In the genomic region with DNA sequence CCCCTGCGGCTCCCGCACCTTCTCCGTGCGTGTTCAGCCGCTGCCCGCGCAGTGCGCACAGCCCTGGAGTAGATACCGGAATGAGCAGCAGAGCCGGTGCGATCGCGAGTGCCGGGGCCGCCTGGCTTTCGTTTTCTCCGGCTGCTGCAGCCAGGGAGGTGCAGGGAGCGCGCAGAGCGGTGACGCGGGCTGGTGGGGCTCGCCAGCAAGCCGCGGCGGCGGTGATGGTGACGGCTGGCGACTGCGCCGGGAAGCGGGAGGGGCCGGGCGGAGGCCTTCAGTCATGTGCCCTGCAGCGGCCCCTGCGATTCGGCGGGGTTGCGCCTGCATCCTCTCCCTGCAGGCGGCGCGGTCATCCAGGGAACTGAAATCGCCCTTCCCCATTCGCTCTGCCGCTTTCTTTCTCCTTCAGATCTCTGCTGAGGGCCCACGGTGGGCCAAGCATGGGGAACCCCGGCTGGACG, we compare ENCODE assay signal across 8 mouse cellular contexts. TPM values are rescaled to one million over a fixed set of nuclear protein-coding genes. Genes with fewer than 3 reads are reported as not detected.
A peak's percentile ranks its signal among the peaks of the same experiment; 100 is the strongest.
DNase-seq lines count a peak whose midpoint lies in the region; ATAC-seq lines count a peak whose summit lies in the region.

No protein-coding gene starts in this region.

- ATAC-seq in CD4-positive, CD25-positive, alpha-beta regulatory T cell, adult 4 months, result peak; percentile 78
- ATAC-seq in heart, embryonic 16.5 days (replicated peaks; ENCODE audit: extremely low read depth, insufficient read depth, low FRiP score), result peak; percentile 96
- peak; percentile 92 for ATAC-seq in liver, embryonic 15.5 days (ENCODE audit: insufficient read depth)
- ATAC-seq in neural tube, embryonic 12.5 days (ENCODE audit: low FRiP score, low read depth), result peak; percentile 97

- H3K36me3 ChIP-seq in forebrain, embryonic 10.5 days (replicated peaks), result no peaks in the 10 kb centered on the region
- no peaks in the 10 kb centered on the region for H3K36me3 ChIP-seq in heart, embryonic 16.5 days (ENCODE audit: control insufficient read depth, insufficient read depth)
- no peaks in the 10 kb centered on the region for H3K36me3 ChIP-seq in liver, embryonic 15.5 days (replicated peaks)
- no peaks in the 10 kb centered on the region for H3K36me3 ChIP-seq in neural tube, embryonic 12.5 days

- WGBS in forebrain, embryonic 10.5 days, result under 1% methylated on average over 48 of the region's 48 CpGs
- whole genome bisulfite sequencing in heart, embryonic 16.5 days, result 1% methylated on average over 46 of the region's 48 CpGs
- under 1% methylated on average over 47 of the region's 48 CpGs for WGBS in liver, embryonic 15.5 days (ENCODE audit: insufficient replicate concordance)
- WGBS in neural tube, embryonic 12.5 days, result under 1% methylated on average over 48 of the region's 48 CpGs

- H3K4me2 ChIP-seq in heart, embryonic 16.5 days (ENCODE audit: low read depth, low read length), result peak overlapping the region; percentile 86
- peak overlapping the region; percentile 77 for H3K4me2 ChIP-seq in liver, embryonic 15.5 days
- H3K4me2 ChIP-seq in neural tube, embryonic 12.5 days (replicated peaks), result peak overlapping the region; percentile 61

- peak overlapping the region; percentile 97 for H3K27ac ChIP-seq in forebrain, embryonic 10.5 days
- H3K27ac ChIP-seq in heart, embryonic 16.5 days (ENCODE audit: low read length), result peak overlapping the region; percentile 97
- peak overlapping the region; percentile 87 for H3K27ac ChIP-seq in liver, embryonic 15.5 days (replicated peaks)
- peak overlapping the region; percentile 98 for H3K27ac ChIP-seq in neural tube, embryonic 12.5 days

- H3K4me1 ChIP-seq in forebrain, embryonic 10.5 days, result peaks cover 30% of the 10 kb centered on the region
- H3K4me1 ChIP-seq in heart, embryonic 16.5 days (ENCODE audit: control insufficient read depth, insufficient read depth, low read length), result peaks cover 26% of the 10 kb centered on the region
- peaks cover 25% of the 10 kb centered on the region for H3K4me1 ChIP-seq in liver, embryonic 15.5 days (replicated peaks)
- peaks cover 25% of the 10 kb centered on the region for H3K4me1 ChIP-seq in neural tube, embryonic 12.5 days

- peak overlapping the region; percentile 89 for H3K4me3 ChIP-seq in forebrain, embryonic 10.5 days
- H3K4me3 ChIP-seq in heart, embryonic 16.5 days (ENCODE audit: low read length), result peak overlapping the region; percentile 80
- H3K4me3 ChIP-seq in liver, embryonic 15.5 days (replicated peaks), result peak overlapping the region; percentile 75
- peak overlapping the region; percentile 94 for H3K4me3 ChIP-seq in neural tube, embryonic 12.5 days

- peak overlapping the region; percentile 92 for H3K9ac ChIP-seq in heart, embryonic 16.5 days (ENCODE audit: low read length)
- peak overlapping the region; percentile 63 for H3K9ac ChIP-seq in liver, embryonic 15.5 days
- H3K9ac ChIP-seq in neural tube, embryonic 12.5 days, result peak overlapping the region; percentile 95

- H3K27me3 ChIP-seq in forebrain, embryonic 10.5 days (ENCODE audit: poor library complexity, severe bottlenecking), result no peaks in the 10 kb centered on the region
- no peaks in the 10 kb centered on the region for H3K27me3 ChIP-seq in heart, embryonic 16.5 days (ENCODE audit: control insufficient read depth, insufficient read depth, low read length)
- H3K27me3 ChIP-seq in liver, embryonic 15.5 days, result no peaks in the 10 kb centered on the region
- H3K27me3 ChIP-seq in neural tube, embryonic 12.5 days (replicated peaks), result no peaks in the 10 kb centered on the region

- peak; percentile 33 for DNase-seq in c-Kit-negative CD71-positive TER-119-positive erythroid progenitor cells, embryonic 14.5 days (ENCODE audit: low read depth, low spot score)
- DNase-seq in forebrain, embryonic 10.5 days (ENCODE audit: extremely low spot score, low spot score), result peak; percentile 91
- DNase-seq in kidney, postnatal 36 days, result peak; percentile 96 to 97
- DNase-seq in telencephalon, adult 2 months (ENCODE audit: low read depth, low spot score), result peak; percentile 85

- H3K9me3 ChIP-seq in forebrain, embryonic 10.5 days, result no peaks in the 10 kb centered on the region; the same call in 1 of the 2 replicates
- H3K9me3 ChIP-seq in heart, embryonic 16.5 days (replicated peaks; ENCODE audit: control insufficient read depth, low read length), result no peaks in the 10 kb centered on the region
- H3K9me3 ChIP-seq in liver, embryonic 15.5 days (replicated peaks), result no peaks in the 10 kb centered on the region
- H3K9me3 ChIP-seq in neural tube, embryonic 12.5 days, result no peaks in the 10 kb centered on the region

RNA-seq across cellular contexts. Expression of a gene that starts 1.2 kb away (rescaled TPM):
- 10 to 100 TPM in 1 of 2 experiments, 1 to 10 TPM in 1; 9.1 to 13.0 TPM for polyA plus RNA-seq in CD4-positive, CD25-positive, alpha-beta regulatory T cell, adult 4 months (2017; shearing (Covaris generic))
- 7.8 and 9.7 TPM in 2 replicates for polyA plus RNA-seq in forebrain, embryonic 10.5 days (2016; fragmentation: Nextera tagmentation; extraction: Ambion mirVana)
- 18.3 and 18.7 TPM in 2 replicates for polyA plus RNA-seq in heart, embryonic 16.5 days (2015; fragmentation: Nextera tagmentation; extraction: Ambion mirVana)
- 7.0 and 8.0 TPM in 2 replicates for polyA plus RNA-seq in liver, embryonic 15.5 days (2015; fragmentation: Nextera tagmentation; extraction: Ambion mirVana)
- 16.1 and 17.8 TPM in 2 replicates for polyA plus RNA-seq in neural tube, embryonic 12.5 days (2016; fragmentation: Nextera tagmentation; extraction: Ambion mirVana)

RNA-seq across cellular contexts. Expression of a gene that starts 49.4 kb away (rescaled TPM):
- polyA plus RNA-seq in CD4-positive, CD25-positive, alpha-beta regulatory T cell, adult 4 months (2017; shearing (Covaris generic)), result not detected
- polyA plus RNA-seq in forebrain, embryonic 10.5 days (2016; fragmentation: Nextera tagmentation; extraction: Ambion mirVana), result not detected in 2 replicates
- polyA plus RNA-seq in heart, embryonic 16.5 days (2015; fragmentation: Nextera tagmentation; extraction: Ambion mirVana), result 0.56 and 0.72 TPM in 2 replicates
- polyA plus RNA-seq in liver, embryonic 15.5 days (2015; fragmentation: Nextera tagmentation; extraction: Ambion mirVana), result 4.6 and 7.8 TPM in 2 replicates
- not detected in 2 replicates for polyA plus RNA-seq in neural tube, embryonic 12.5 days (2016; fragmentation: Nextera tagmentation; extraction: Ambion mirVana)

Comparison
In these comparisons a context has a peak if more than half of its experiments do, and no peak if none do; other contexts are left out.
1. Peak in every context shown above with its lines: DNase-seq, ATAC-seq, H3K4me3 ChIP-seq and H3K27ac ChIP-seq.
2. DNase-seq: peak in every context shown above with its lines; median percentile 96 in kidney, postnatal 36 days; 91 in forebrain, embryonic 10.5 days; 85 in telencephalon, adult 2 months; 33 in c-Kit-negative CD71-positive TER-119-positive erythroid progenitor cells, embryonic 14.5 days.